Mouse (Mus musculus) cortical plate, adult 2 months (tissue): ENCODE data around the gene Pfas. TPM values are rescaled to one million over a fixed set of nuclear protein-coding genes. Genes with fewer than 3 reads are reported as not detected.

Experiments
- H3K27ac ChIP-seq: fragments of 200-500 bp; 2 replicates; pipeline ENCODE4 v1.5.1; 2012; ENCODE audit warnings: low read length, control low read depth, inconsistent platforms; ENCODE audit not compliant: insufficient read depth
- H3K4me1 ChIP-seq: fragments of 200-500 bp; 2 replicates; pipeline ENCODE4 v1.6.1; 2011; ENCODE audit warnings: low read length; ENCODE audit not compliant: control insufficient read depth, insufficient read depth
- H3K4me3 ChIP-seq: fragments of 200-500 bp; 2 replicates; pipeline ENCODE4 v1.5.1; 2011; ENCODE audit warnings: mild to moderate bottlenecking, low read length, control low read depth; ENCODE audit not compliant: insufficient read depth
- CTCF ChIP-seq: fragments of 200-500 bp; IDR thresholded peaks from 2 replicates; pipeline ENCODE4 v1.5.1; 2011; ENCODE audit warnings: mild to moderate bottlenecking, control low read depth, low read length; ENCODE audit not compliant: insufficient read depth; ENCODE audit errors: extremely low read depth
- POLR2A ChIP-seq: fragments of 200-500 bp; IDR thresholded peaks from 2 replicates; pipeline ENCODE4 v1.6.1; 2011; ENCODE audit warnings: mild to moderate bottlenecking, low read length, control low read depth; ENCODE audit not compliant: insufficient read depth; ENCODE audit errors: extremely low read depth
- polyA plus RNA-seq: library from polyadenylated mRNA; depleted of rRNA; stranded (reverse); fragments of >200 nt; gene quantifications from 2 replicates; pipeline ENCODE4 v1.2.3, GENCODE M21; 2012; rRNA removed

Gene Pfas
- polyA plus RNA-seq, result 17.6 and 20.9 TPM in 2 replicates

DNA sequence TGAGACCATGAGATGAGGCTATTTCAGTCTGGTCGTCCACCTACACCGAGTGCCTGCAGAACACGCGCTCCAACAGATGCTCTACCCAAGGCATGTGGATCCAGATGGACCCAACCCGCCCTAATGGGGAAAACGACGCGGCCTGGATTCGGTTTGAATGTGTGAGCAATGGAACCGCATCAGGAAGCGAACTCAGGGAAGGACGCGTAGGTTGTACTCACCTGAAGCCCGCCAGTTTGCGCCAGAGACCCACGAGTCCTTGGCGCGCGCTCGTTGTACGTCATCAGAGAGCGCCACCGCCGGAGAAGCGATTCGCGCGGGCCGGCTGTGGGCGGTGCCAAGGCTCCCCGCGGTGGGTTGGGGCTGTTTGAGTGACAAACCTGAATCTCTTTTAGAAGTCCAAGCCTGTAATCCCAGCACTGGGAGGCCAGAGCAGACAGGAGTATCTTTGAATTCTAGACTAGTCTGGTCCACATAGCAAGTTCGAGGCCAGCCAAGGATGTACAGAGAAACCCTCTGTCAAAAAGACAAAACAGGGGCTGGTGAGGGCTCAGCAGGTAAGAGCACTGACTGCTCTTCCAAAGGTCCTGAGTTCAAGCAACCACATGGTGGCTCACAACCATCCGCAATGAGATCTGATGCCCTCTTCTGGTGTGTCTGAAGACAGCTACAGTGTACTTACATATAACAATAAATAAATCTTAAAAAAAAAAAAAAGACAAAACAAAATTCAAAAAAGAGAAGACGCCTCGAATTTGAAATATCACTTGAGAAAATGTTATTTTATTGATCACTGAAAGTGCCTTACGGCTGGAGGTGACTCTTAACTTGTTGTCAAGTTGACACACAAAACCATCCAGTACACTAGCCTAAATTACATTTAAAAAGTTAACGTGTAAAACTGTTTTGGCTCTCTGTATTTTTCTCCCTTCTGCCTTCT is at the start of gene Pfas:
Pfas (minus strand) TSS at position 279 of the 940 bp plus-strand sequence.
- Histone ChIP-seq H3K4me1 (no peaks in the 10 kb centered on the region), H3K27ac (no peak within 1 kb of the TSS), H3K4me3 (peak within 1 kb of the TSS; percentile 75)
- peak; percentile 55; the same call in 1 of the 2 replicates for TF ChIP-seq POLR2A
- TF ChIP-seq CTCF, result no peak

DNA sequence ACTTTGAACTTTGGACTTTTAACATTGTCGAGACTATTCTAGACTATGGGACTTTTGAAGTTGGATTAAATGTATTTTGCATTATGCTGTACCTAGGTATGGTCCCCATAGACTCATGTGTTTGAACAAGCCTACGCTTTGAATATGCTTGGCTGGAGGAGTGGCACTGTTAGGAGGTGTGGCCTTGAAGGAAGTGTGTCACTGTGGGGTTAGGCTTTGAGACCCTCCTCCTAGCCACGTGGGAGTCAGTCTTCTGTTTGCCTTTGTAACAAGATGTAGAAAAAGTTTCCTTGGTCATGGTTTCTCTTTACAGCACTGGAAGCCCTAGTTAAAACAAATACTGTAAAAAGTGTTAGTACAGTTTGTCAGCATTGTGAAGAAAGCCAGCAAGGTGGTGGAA is 45.6 kb upstream of the Pfas start:
- H3K4me3 ChIP-seq, result no peak overlapping the region

DNA sequence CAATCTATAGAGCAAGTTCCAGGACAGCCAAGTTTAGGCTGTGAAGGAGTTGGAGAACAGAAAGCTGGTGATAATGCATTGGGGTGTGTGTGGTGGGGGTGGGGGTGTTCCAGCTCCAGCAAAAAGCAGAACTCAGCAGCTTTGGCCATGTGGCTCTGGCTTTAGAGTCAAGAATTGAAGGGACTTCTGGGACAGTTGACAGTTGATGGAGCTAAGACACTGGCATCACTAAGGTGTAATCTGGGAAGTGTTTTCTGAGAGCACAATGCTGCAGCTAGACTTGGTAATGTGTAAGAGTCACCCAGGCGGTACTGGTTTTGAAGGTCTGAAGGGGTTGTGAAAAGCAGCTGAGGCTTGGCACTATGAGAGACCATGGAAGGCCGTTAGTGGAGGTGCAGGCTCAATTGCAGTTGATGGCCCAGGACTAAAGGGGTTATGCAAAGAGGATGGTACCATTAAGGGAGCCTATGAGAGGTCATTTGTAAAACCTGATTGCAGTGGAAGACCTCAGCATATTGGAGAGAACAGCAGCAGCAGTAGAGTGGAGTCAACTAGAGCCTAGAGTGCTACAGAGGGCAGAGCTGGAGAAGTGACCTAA is 44.7 kb upstream of the Pfas start:
- no peak overlapping the region for H3K4me3 ChIP-seq
- H3K27ac ChIP-seq, result no peak overlapping the region
- no peaks in the 10 kb centered on the region for H3K4me1 ChIP-seq
- TF ChIP-seq POLR2A, result no peak
- TF ChIP-seq CTCF, result no peak

More for the DNA sequence above, 45.6 kb upstream of the Pfas start:
- no peak for TF ChIP-seq CTCF
- TF ChIP-seq POLR2A, result no peak
- no peaks in the 10 kb centered on the region for H3K4me1 ChIP-seq
- H3K27ac ChIP-seq, result no peak overlapping the region

GRCm38 (mm10) chr11:69051771-69052170 is 43.5 kb upstream of the Pfas start:
- Histone ChIP-seq H3K4me3 (no peak overlapping the region), H3K4me1 (no peaks in the 10 kb centered on the region), H3K27ac (no peak overlapping the region)
- no peak for TF ChIP-seq CTCF
- TF ChIP-seq POLR2A, result no peak

DNA sequence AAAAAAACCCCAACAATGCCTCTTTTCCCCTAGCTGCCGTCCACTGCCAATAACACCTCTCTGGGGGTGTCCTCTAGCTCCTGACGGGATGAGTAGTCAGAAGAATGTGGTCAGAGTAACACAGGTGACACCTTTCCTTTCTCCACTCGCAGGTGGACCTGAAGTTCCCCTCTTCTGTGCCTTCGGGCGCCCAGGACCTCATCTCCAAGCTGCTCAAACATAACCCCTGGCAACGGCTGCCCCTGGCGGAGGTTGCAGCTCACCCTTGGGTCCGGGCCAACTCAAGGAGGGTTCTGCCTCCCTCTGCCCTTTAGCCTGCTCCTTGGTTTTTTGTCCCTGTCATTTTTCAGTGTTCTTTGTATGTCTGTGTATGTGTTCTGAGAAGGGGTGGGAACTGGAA is 42.5 kb upstream of the Pfas start:
- no peak for TF ChIP-seq POLR2A
- no peak for TF ChIP-seq CTCF
- no peaks in the 10 kb centered on the region for H3K4me1 ChIP-seq
- H3K27ac ChIP-seq, result no peak overlapping the region
- H3K4me3 ChIP-seq, result no peak overlapping the region

- H3K4me3 ChIP-seq, result no peak overlapping the region
- H3K27ac ChIP-seq, result no peak overlapping the region
- TF ChIP-seq CTCF, result no peak
- no peak for TF ChIP-seq POLR2A
- H3K4me1 ChIP-seq, result no peaks in the 10 kb centered on the region
Observed at GRCm38 (mm10) chr11:69048151-69048550, 39.9 kb upstream of the Pfas start.

- no peak for TF ChIP-seq CTCF
- TF ChIP-seq POLR2A, result no peak
- no peak overlapping the region for H3K4me3 ChIP-seq
- no peaks in the 10 kb centered on the region for H3K4me1 ChIP-seq
- H3K27ac ChIP-seq, result no peak overlapping the region
Observed at GRCm38 (mm10) chr11:69047592-69047991, 39.3 kb upstream of the Pfas start.

- Histone ChIP-seq H3K4me3 (peak overlapping the region; percentile 47; the same call in 1 of the 2 replicates), H3K27ac (no peak overlapping the region), H3K4me1 (no peaks in the 10 kb centered on the region)
- TF ChIP-seq CTCF (no peak), POLR2A (no peak)
Observed at GRCm38 (mm10) chr11:69046395-69046774, 38.1 kb upstream of the Pfas start.

- TF ChIP-seq POLR2A, result no peak
- no peak for TF ChIP-seq CTCF
- no peak within 1 kb of the TSS for H3K27ac ChIP-seq
- H3K4me1 ChIP-seq, result no peaks in the 10 kb centered on the region
- peak within 1 kb of the TSS; percentile 47 for H3K4me3 ChIP-seq
Observed at GRCm38 (mm10) chr11:69045531-69046394, 37.5 kb upstream of the Pfas start, which contains the start of gene Aurkb. Aurkb (plus strand) TSS chr11:69045647.
